Mouse (Mus musculus) right cerebral cortex, postnatal 4 days (tissue): Measurements from ENCODE around the gene Dnm1.

Experiments
- DNase-seq: peaks from one replicate; pipeline ENCODE4 v3.0.0-alpha.2; 2022

Dnm1 gene

GRCm38 (mm10) chr2:32258887-32259533 lies 94.1 kb downstream of the Dnm1 start:
- no peak for DNase-seq
